Mouse (Mus musculus): Measurements from ENCODE around the gene Atp5f1. TPM values are rescaled to one million over a fixed set of nuclear protein-coding genes. Genes with fewer than 3 reads are reported as not detected.
"Not testable (repeated sequence)": the region's sequence is repeated elsewhere in the genome, so short reads cannot be mapped to it uniquely, and the experiment has no call there.

Gene Atp5f1
- polyA plus RNA-seq (2015; fragmentation: Nextera tagmentation; extraction: Ambion mirVana), result 486 and 492 TPM in 2 replicates

GRCm38 (mm10) chr3:105959999-105960398 is at the start of gene Atp5f1:
Gene Atp5f1, minus strand, starts transcription at chr3:105960099.
- peak within 1 kb of the TSS; percentile 92 for H3K27ac ChIP-seq
- peaks cover 38% of the 10 kb centered on the region for H3K36me3 ChIP-seq (replicated peaks)
- peak within 1 kb of the TSS; percentile 87 for H3K4me3 ChIP-seq
- peak within 1 kb of the TSS; percentile 73 for H3K4me2 ChIP-seq
- no peak; the same call in 1 of the 2 replicates for ATAC-seq (replicated peaks)
- 5% methylated on average over 6 of the region's 6 CpGs for WGBS
- H3K4me1 ChIP-seq, result peaks cover 39% of the 10 kb centered on the region
- no peaks in the 10 kb centered on the region for H3K9me3 ChIP-seq
- H3K27me3 ChIP-seq (replicated peaks), result no peaks in the 10 kb centered on the region
- H3K9ac ChIP-seq, result peak within 1 kb of the TSS; percentile 98

DNA sequence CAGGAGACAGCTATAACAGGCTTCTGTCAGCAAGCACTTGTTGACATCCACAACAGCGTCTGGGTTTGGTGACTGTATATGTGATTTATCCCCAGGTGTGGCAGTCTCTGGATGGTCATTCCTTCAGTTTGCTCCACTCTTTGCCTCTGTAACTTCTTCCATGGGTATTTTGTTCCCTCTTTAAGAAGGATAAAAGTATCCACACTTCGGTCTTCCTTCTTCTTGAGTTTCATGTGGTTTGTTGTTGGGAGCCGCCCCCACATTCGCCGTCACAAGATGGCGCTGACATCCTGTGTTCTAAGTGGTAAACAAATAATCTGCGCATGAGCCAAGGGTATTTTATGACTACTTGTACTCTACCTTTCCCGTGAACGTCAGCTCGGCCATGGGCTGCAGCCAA is 43.5 kb upstream of the Atp5f1 start:
- H3K9ac ChIP-seq; H3K9me3 ChIP-seq; ATAC-seq (replicated peaks); H3K4me3 ChIP-seq; H3K36me3 ChIP-seq (replicated peaks); H3K27me3 ChIP-seq (replicated peaks); H3K27ac ChIP-seq; H3K4me2 ChIP-seq: not testable (repeated sequence)
- WGBS, result 71% methylated on average over 10 of the region's 10 CpGs
- peaks cover 10% of the 10 kb centered on the region for H3K4me1 ChIP-seq

GRCm38 (mm10) chr3:106001416-106002370 is 41.8 kb upstream of the Atp5f1 start:
- 19% methylated on average over 16 of the region's 17 CpGs for WGBS
- Histone ChIP-seq H3K4me2 (peak overlapping the region; percentile 54), H3K36me3 (replicated peaks) (no peaks in the 10 kb centered on the region), H3K27me3 (replicated peaks) (no peaks in the 10 kb centered on the region), H3K4me1 (peaks cover 10% of the 10 kb centered on the region), H3K9me3 (no peaks in the 10 kb centered on the region), H3K27ac (no peak overlapping the region), H3K9ac (0 out of 2 replicates have a peak overlapping the region, but pooled peaks have one; percentile 13), H3K4me3 (peak overlapping the region; percentile 34)
- ATAC-seq (replicated peaks), result peak; percentile 98

DNA sequence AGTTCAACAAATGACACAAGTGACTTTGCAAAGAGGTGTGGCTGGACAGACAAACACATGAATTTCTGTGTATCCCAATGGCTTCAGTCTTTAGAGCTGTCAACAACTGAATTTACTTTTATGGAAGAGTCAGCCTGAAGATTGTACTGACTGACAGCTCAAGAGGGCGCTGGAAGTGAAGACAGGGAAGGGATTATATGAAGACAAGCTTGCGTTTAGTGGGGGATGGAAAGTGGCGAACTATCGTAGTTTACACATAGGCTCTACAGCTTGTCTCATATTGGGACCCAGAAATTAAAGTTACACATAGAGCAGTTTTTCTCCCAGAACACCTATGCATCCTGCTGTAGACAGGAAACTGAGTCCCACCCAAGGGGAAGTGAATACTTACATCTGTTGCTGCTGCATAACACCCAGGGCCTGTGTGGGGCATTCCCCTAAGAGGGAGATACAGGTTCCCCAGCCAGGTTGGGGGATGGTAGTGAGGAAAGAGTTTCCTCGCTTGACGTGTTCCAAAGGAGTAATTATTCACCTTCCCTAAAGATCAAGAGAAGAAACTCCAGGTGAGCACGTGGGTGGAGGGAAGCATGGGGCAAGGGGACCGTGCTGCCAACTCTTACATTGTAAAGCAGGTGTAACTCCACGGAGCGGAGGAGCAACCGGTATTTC is 40.9 kb upstream of the Atp5f1 start:
- H3K4me1 ChIP-seq, result peaks cover 10% of the 10 kb centered on the region
- peak; percentile 74 for ATAC-seq (replicated peaks)
- no peak overlapping the region for H3K27ac ChIP-seq
- H3K36me3 ChIP-seq (replicated peaks), result no peaks in the 10 kb centered on the region
- H3K27me3 ChIP-seq (replicated peaks), result no peaks in the 10 kb centered on the region
- H3K9ac ChIP-seq, result 0 out of 2 replicates have a peak overlapping the region, but pooled peaks have one; percentile 13
- H3K4me3 ChIP-seq, result peak overlapping the region; percentile 34
- WGBS, result 14% methylated on average over 11 of the region's 11 CpGs
- H3K9me3 ChIP-seq, result no peaks in the 10 kb centered on the region
- H3K4me2 ChIP-seq, result peak overlapping the region; percentile 54

DNA sequence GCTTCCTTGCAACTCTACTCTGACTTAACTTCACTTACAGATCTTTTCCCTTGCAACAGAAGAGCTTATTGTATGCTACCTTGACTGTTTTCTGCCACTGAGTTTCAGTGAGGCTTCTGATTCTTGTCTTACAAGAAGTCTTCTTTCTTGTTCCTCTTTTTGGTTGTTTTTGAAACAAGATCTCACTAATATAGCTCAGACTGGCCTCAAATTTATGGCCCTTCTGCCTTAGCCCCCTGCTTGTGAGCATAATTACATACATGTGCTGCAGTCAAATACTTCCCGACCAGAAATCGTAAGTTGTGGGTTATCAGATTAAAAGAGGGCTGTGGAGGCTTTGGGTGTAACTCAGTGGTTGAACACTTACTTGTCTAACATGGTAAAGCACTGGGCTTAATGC is 34.8 kb upstream of the Atp5f1 start:
- Histone ChIP-seq H3K27me3 (replicated peaks) (no peaks in the 10 kb centered on the region), H3K36me3 (replicated peaks) (no peaks in the 10 kb centered on the region), H3K27ac (no peak overlapping the region), H3K4me1 (no peaks in the 10 kb centered on the region), H3K4me3 (no peak overlapping the region), H3K4me2 (no peak overlapping the region), H3K9ac (no peak overlapping the region), H3K9me3 (no peaks in the 10 kb centered on the region)
- WGBS, result 84% methylated on average over 2 of the region's 2 CpGs
- no peak for ATAC-seq (replicated peaks)

DNA sequence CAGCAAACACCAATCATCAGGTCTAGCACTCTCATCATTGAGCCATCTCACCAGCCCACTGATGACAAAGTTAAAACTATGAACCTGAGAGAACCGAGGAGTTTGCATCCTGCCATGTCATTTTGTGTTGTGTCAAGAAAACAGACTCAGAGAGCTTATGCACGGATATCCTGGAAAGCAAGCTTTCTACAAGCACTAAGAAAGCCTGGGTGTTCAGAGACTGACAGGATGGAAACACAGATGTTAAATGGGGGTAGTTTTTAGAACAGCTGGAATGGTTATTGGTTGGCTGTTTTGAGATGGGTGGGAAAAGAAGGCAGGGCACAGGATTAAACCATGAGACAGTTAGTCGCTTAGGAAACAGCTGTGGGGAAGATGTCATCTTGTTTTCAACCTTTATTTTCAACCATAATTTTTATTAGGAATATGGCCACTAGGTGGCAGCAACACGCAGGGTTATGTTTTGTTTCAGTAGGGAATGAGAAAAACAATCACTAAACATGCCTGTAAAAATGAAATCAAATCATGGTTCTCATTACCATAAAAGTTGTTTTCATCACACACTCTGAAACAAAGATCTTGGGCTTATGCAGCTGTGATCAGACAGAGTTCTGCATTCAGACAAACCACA is 31.9 kb upstream of the Atp5f1 start:
- H3K4me3 ChIP-seq, result no peak overlapping the region

GRCm38 (mm10) chr3:105989611-105990010 is 29.7 kb upstream of the Atp5f1 start:
- not testable (repeated sequence) for H3K9ac ChIP-seq; H3K4me2 ChIP-seq; H3K27me3 ChIP-seq (replicated peaks); ATAC-seq (replicated peaks); H3K36me3 ChIP-seq (replicated peaks); H3K9me3 ChIP-seq; H3K4me3 ChIP-seq; H3K27ac ChIP-seq; H3K4me1 ChIP-seq
- WGBS, result 41% methylated on average over 5 of the region's 5 CpGs

More for the DNA sequence above, 31.9 kb upstream of the Atp5f1 start:
- no peaks in the 10 kb centered on the region for H3K4me1 ChIP-seq
- H3K36me3 ChIP-seq (replicated peaks), result no peaks in the 10 kb centered on the region
- no peaks in the 10 kb centered on the region for H3K9me3 ChIP-seq
- 29% methylated on average over 4 of the region's 4 CpGs for WGBS
- H3K9ac ChIP-seq, result no peak overlapping the region
- H3K27me3 ChIP-seq (replicated peaks), result no peaks in the 10 kb centered on the region
- no peak overlapping the region for H3K27ac ChIP-seq
- peak; percentile 75 for ATAC-seq (replicated peaks)
- no peak overlapping the region for H3K4me2 ChIP-seq

DNA sequence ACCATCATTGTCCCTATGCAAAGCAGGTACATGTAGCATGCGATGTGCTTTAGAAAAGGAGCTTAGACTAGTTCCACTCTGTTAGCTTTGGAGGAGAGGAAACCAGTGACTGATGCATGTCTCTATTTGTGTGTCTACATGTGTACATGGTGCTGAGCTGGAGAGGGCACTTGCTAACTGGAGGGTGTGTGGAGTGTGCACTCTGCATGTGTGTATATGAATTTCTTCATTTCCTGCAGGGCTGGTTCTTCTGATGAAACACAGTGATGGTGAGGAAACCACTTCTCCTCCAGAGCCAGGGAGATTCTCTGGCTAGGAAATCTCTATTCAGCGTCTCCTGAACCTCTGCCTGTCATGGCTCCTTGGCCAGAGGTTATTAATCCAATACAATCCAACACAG is 14.3 kb upstream of the Atp5f1 start:
- 76% methylated on average over 2 of the region's 2 CpGs for WGBS
- Histone ChIP-seq H3K9ac (no peak overlapping the region), H3K9me3 (no peaks in the 10 kb centered on the region), H3K27me3 (replicated peaks) (no peaks in the 10 kb centered on the region), H3K4me3 (no peak overlapping the region), H3K4me1 (no peaks in the 10 kb centered on the region), H3K4me2 (no peak overlapping the region), H3K27ac (no peak overlapping the region), H3K36me3 (replicated peaks) (peaks cover 7% of the 10 kb centered on the region; the same call in 1 of the 2 replicates)
- no peak for ATAC-seq (replicated peaks)

GRCm38 (mm10) chr3:105973411-105973810 is 13.5 kb upstream of the Atp5f1 start, which contains the start of gene Ovgp1:
Gene Ovgp1, plus strand, starts transcription at chr3:105973711.
- no peaks in the 10 kb centered on the region for H3K4me1 ChIP-seq
- H3K36me3 ChIP-seq (replicated peaks), result peaks cover 15% of the 10 kb centered on the region
- no peak within 1 kb of the TSS for H3K4me3 ChIP-seq
- no peaks in the 10 kb centered on the region for H3K9me3 ChIP-seq
- ATAC-seq (replicated peaks), result no peak
- no peak within 1 kb of the TSS for H3K9ac ChIP-seq
- H3K4me2 ChIP-seq, result no peak within 1 kb of the TSS
- no peaks in the 10 kb centered on the region for H3K27me3 ChIP-seq (replicated peaks)
- H3K27ac ChIP-seq, result no peak within 1 kb of the TSS
- 84% methylated on average over 3 of the region's 3 CpGs for WGBS

DNA sequence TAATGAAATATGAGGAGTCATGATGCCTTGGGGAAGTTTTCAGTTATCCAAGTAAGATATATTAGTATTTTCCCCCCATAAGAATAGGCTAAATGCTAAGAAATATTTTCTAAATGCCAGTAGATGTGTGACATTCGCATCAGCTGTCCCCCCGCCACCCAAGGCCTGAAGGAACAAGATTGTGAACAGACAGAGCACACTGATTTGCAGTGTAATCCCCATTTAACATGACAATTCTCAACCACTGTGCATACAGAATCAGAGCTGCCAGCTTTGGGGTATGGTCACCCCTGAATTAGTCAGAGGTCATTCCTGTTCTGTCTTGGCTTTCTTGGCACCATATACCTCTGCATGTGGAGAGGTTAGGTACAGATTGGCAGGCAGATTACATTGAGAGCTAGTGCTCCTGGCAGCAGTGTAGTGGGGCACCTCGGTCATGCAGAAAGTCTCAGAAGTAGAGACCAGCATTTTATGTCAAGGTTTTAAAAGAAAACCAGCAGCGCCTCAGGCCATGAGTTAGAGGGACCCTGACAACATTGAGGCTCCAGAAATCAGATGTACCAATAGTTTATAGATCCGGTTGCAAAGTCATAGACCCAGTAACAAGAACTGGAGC is 12.0 kb upstream of the Atp5f1 start:
- ATAC-seq (replicated peaks), result no peak
- 86% methylated on average over 5 of the region's 5 CpGs for WGBS

DNA sequence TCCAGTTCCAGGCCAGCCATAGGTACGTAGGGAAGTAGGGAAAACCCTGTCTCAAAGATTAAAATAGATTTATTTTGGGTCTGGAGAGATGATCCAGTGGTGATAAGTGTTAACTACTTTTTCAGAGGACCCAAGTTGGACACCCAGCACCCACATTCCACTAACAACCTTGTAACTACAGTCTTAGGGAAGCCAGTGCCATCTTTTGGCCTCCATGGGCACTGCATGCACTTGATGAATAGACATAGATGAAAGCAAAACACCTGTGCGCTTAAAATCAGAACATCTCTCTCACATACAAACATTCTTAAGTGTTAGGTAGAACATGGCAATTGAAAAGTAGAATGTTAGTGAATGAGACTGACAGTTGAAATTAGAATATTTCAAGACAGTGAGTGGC is 801 bp upstream of the Atp5f1 start:
- ATAC-seq (replicated peaks), result no peak
- Histone ChIP-seq H3K4me1 (peaks cover 39% of the 10 kb centered on the region), H3K36me3 (replicated peaks) (peaks cover 43% of the 10 kb centered on the region), H3K9ac (no peak overlapping the region), H3K27ac (no peak overlapping the region), H3K4me2 (peak overlapping the region; percentile 73), H3K4me3 (peak overlapping the region; percentile 87; the same call in 1 of the 2 replicates), H3K27me3 (replicated peaks) (no peaks in the 10 kb centered on the region), H3K9me3 (no peaks in the 10 kb centered on the region)
- WGBS, result 96% methylated on average over 2 of the region's 2 CpGs

More for the DNA sequence above, 12.0 kb upstream of the Atp5f1 start:
- H3K36me3 ChIP-seq (replicated peaks), result peaks cover 29% of the 10 kb centered on the region
- H3K27me3 ChIP-seq (replicated peaks), result no peaks in the 10 kb centered on the region
- H3K4me1 ChIP-seq, result no peaks in the 10 kb centered on the region
- no peak overlapping the region for H3K4me2 ChIP-seq
- no peak overlapping the region for H3K9ac ChIP-seq
- no peak overlapping the region for H3K4me3 ChIP-seq
- no peak overlapping the region for H3K27ac ChIP-seq
- no peaks in the 10 kb centered on the region for H3K9me3 ChIP-seq

All from midbrain, embryonic 15.5 days (tissue).